Mouse (Mus musculus): ENCODE results near the gene Gpr39. TPM values are rescaled to one million over a fixed set of nuclear protein-coding genes. Genes with fewer than 3 reads are reported as not detected.
"Not testable (repeated sequence)": the region's sequence is repeated elsewhere in the genome, so short reads cannot be mapped to it uniquely, and the experiment has no call there.

Gpr39 gene
- polyA plus RNA-seq (2015; fragmentation: Nextera tagmentation; extraction: Ambion mirVana) = 3.3 and 3.7 TPM in 2 replicates

GRCm38 (mm10) chr1:125676790-125677273 lies at the start of gene Gpr39:
Gene Gpr39 (plus strand): TSS chr1:125676995.
- no peaks in the 10 kb centered on the region for H3K9me3 ChIP-seq (replicated peaks)
- DNase-seq (no peak), ATAC-seq (ENCODE audit: low read depth) (peak; percentile 81)
- no peaks in the 10 kb centered on the region for H3K27me3 ChIP-seq
- WGBS (ENCODE audit: insufficient replicate concordance) = 13% methylated on average over 15 of the region's 15 CpGs
- H3K27ac ChIP-seq = peak within 1 kb of the TSS; percentile 58
- H3K36me3 ChIP-seq = no peaks in the 10 kb centered on the region
- H3K4me3 ChIP-seq (replicated peaks) = peak within 1 kb of the TSS; percentile 49
- H3K4me1 ChIP-seq (replicated peaks) = peaks cover 11% of the 10 kb centered on the region
- peak within 1 kb of the TSS; percentile 52 for H3K4me2 ChIP-seq
- peak within 1 kb of the TSS; percentile 2; the same call in 1 of the 2 replicates for H3K9ac ChIP-seq

DNA sequence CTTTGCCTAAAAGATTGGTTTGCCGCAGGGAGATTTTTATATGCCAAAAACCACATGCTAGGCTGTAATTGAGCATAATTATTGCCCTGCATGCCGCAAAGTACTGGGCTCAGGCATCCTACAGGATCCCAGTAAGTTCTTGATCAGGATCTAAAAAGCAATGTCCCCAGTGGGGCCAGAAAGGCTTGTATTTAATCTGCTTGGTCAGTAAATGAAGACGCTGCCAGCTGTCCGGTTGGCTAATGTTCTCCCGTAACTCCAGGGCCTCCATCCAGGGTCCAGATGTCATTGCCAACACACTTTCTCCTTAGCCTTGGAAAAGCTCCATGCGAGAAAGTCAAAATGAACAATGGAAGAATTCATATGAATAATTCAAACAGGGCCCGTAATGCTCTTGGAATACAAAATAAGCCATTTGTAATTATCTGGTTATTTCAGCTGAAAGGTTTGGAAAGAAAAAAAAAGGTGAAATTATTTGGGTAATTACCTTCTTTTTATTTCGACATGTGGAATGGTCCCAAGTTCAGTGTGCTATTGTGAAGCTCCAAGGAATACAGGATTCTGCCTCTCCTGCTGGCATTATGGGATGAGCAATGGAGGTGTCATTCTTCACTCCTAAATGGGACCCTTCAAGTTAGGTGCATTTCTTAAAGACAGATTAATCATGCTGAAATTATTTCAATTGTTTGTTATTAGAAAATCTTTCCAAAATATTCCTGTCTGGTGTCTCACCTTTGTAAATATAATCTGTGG lies 37.1 kb upstream of the Gpr39 start:
- ATAC-seq (ENCODE audit: low read depth) (no peak), DNase-seq (no peak)
- 81% methylated on average over 8 of the region's 8 CpGs for WGBS (ENCODE audit: insufficient replicate concordance)
- Histone ChIP-seq H3K27me3 (no peaks in the 10 kb centered on the region), H3K4me3 (replicated peaks) (no peak overlapping the region), H3K9me3 (replicated peaks) (no peaks in the 10 kb centered on the region), H3K4me1 (replicated peaks) (no peaks in the 10 kb centered on the region), H3K27ac (no peak overlapping the region), H3K4me2 (no peak overlapping the region), H3K36me3 (no peaks in the 10 kb centered on the region), H3K9ac (no peak overlapping the region)

GRCm38 (mm10) chr1:125643643-125644042 lies 33.2 kb upstream of the Gpr39 start:
- 47% methylated on average over 1 of the region's 1 CpGs for WGBS (ENCODE audit: insufficient replicate concordance)
- Histone ChIP-seq H3K9me3 (replicated peaks) (no peaks in the 10 kb centered on the region), H3K27ac (no peak overlapping the region), H3K27me3 (no peaks in the 10 kb centered on the region), H3K4me2 (no peak overlapping the region), H3K4me3 (replicated peaks) (no peak overlapping the region), H3K4me1 (replicated peaks) (no peaks in the 10 kb centered on the region), H3K36me3 (no peaks in the 10 kb centered on the region), H3K9ac (no peak overlapping the region)
- ATAC-seq (ENCODE audit: low read depth) (no peak), DNase-seq (no peak)

DNA sequence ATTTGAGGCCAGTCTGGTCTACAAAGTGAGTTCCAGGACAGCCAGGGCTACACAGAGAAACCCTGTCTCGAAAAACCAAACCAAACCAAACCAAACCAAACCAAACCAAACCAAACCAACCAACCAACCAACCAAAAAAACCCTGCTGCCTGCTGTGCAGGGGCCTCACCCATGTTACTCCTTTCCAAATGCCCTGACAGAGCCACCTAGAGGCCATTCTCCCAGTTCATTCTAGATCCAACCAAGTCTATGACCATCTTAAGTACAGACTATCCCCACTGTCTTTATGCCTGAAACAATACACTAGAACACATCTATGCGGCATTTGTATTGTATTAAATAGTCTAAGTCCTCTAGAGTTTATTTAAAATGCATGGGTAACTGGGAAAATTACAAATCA lies 30.0 kb upstream of the Gpr39 start:
- 43% methylated on average over 2 of the region's 2 CpGs for WGBS (ENCODE audit: insufficient replicate concordance)
- H3K4me3 ChIP-seq (replicated peaks); H3K36me3 ChIP-seq; DNase-seq; H3K4me1 ChIP-seq (replicated peaks); H3K9me3 ChIP-seq (replicated peaks); H3K27me3 ChIP-seq; ATAC-seq (ENCODE audit: low read depth); H3K4me2 ChIP-seq; H3K27ac ChIP-seq; H3K9ac ChIP-seq: not testable (repeated sequence)

- no peaks in the 10 kb centered on the region for H3K9me3 ChIP-seq (replicated peaks)
- WGBS (ENCODE audit: insufficient replicate concordance) = 77% methylated on average over 4 of the region's 4 CpGs
Measured at GRCm38 (mm10) chr1:125648011-125648410, 28.8 kb upstream of the Gpr39 start.

DNA sequence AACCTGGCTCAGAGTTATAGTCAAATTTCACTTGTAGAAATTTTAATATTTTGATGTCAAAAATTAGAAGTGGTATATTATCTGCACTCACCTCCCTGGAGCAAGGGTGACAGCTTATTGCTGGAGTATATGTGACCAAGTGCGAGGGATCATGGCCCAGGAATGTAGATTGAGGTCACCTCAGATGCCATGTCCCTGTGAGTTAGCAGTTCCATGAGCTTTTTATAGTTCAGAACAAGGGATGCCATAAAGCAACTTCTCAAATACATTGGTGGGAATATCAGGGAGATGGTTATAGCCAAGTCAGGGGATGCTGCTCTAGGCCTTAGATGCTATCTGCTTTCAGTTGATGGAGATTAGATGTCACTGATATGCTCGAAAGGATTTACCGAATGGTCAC lies 27.7 kb upstream of the Gpr39 start:
- no peaks in the 10 kb centered on the region for H3K27me3 ChIP-seq
- no peak overlapping the region for H3K27ac ChIP-seq
- no peaks in the 10 kb centered on the region for H3K9me3 ChIP-seq (replicated peaks)
- no peak overlapping the region for H3K4me3 ChIP-seq (replicated peaks)
- WGBS (ENCODE audit: insufficient replicate concordance) = 66% methylated on average over 3 of the region's 3 CpGs
- no peaks in the 10 kb centered on the region for H3K4me1 ChIP-seq (replicated peaks)
- H3K9ac ChIP-seq = no peak overlapping the region
- ATAC-seq (ENCODE audit: low read depth) (no peak), DNase-seq (no peak)
- H3K36me3 ChIP-seq = no peaks in the 10 kb centered on the region
- H3K4me2 ChIP-seq = no peak overlapping the region

More at GRCm38 (mm10) chr1:125648011-125648410, 28.8 kb upstream of the Gpr39 start:
- ATAC-seq (ENCODE audit: low read depth) (no peak), DNase-seq (no peak)
- Histone ChIP-seq H3K4me3 (replicated peaks) (no peak overlapping the region), H3K27me3 (no peaks in the 10 kb centered on the region), H3K36me3 (no peaks in the 10 kb centered on the region), H3K4me2 (no peak overlapping the region), H3K4me1 (replicated peaks) (no peaks in the 10 kb centered on the region), H3K27ac (no peak overlapping the region), H3K9ac (no peak overlapping the region)

DNA sequence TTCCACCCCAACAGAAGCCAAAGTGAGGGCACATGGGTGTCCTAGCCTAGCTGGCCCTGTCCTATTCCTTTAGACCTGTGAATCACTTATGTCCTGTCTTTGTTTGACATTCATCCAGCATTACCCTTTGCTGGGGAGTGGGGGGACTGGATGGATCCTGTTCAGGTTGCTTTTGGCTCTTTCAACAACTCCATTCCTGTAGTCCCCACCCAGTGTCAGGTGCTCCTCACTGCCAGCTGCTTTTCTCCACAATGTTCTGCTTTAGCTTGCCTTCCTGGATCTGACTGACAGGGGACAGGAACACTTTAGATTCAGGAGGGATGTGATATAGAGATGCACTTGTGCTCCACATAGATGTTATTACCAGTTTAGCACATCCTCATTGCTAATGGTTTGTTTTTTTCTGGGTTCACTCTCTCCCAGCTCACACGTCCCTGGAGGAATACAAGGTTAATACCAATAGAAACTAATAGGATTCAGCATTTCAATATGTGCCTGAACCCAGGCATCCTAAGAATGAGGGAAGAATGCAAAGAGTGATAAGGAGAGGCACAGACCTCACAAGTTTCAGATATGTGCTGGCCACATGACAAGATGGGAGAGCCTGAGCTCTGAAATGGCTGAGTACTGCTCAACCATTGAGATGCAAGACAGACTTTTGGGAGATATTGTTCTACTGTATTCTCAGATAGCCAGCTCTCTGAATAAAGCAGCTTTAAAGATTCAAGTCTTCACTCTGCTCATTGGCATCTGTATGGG lies 23.8 kb upstream of the Gpr39 start:
- Histone ChIP-seq H3K9ac (no peak overlapping the region), H3K36me3 (no peaks in the 10 kb centered on the region), H3K4me1 (replicated peaks) (no peaks in the 10 kb centered on the region), H3K27ac (no peak overlapping the region), H3K9me3 (replicated peaks) (no peaks in the 10 kb centered on the region), H3K4me2 (no peak overlapping the region), H3K27me3 (no peaks in the 10 kb centered on the region), H3K4me3 (replicated peaks) (no peak overlapping the region)
- ATAC-seq (ENCODE audit: low read depth) (no peak), DNase-seq (no peak)
- 35% methylated on average over 1 of the region's 1 CpGs for WGBS (ENCODE audit: insufficient replicate concordance)

DNA sequence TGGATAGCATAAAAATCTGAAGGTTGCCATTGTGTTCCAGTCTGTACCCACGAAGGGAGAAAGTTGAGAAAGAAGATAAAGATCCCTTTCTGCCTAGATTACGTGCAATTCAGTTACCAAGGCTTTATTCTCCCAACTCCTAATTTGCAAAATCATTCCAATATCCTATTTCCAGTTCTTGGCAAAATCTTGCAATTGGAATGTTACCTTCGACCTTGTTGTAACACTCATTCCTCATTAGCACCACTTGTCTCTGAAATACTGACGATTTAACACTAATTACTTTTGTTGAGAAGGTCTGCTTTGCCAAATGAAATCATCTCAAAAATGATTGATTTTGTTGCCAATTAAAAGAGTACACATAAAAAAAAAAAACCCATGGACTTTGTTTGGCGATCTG lies 19.4 kb upstream of the Gpr39 start:
- no peak overlapping the region for H3K27ac ChIP-seq
- 61% methylated on average over 5 of the region's 5 CpGs for WGBS (ENCODE audit: insufficient replicate concordance)
- H3K9me3 ChIP-seq (replicated peaks) = no peaks in the 10 kb centered on the region
- H3K4me2 ChIP-seq = no peak overlapping the region
- no peaks in the 10 kb centered on the region for H3K36me3 ChIP-seq
- no peaks in the 10 kb centered on the region for H3K27me3 ChIP-seq
- peaks cover 3% of the 10 kb centered on the region; the same call in 1 of the 2 replicates for H3K4me1 ChIP-seq (replicated peaks)
- no peak overlapping the region for H3K4me3 ChIP-seq (replicated peaks)
- H3K9ac ChIP-seq = no peak overlapping the region
- DNase-seq (no peak), ATAC-seq (ENCODE audit: low read depth) (no peak)

GRCm38 (mm10) chr1:125660151-125660550 lies 16.6 kb upstream of the Gpr39 start:
- no peak overlapping the region for H3K4me3 ChIP-seq (replicated peaks)
- no peaks in the 10 kb centered on the region for H3K27me3 ChIP-seq
- peaks cover 6% of the 10 kb centered on the region; the same call in 1 of the 2 replicates for H3K4me1 ChIP-seq (replicated peaks)
- DNase-seq (no peak), ATAC-seq (ENCODE audit: low read depth) (no peak)
- 79% methylated on average over 4 of the region's 4 CpGs for WGBS (ENCODE audit: insufficient replicate concordance)
- H3K9me3 ChIP-seq (replicated peaks) = no peaks in the 10 kb centered on the region
- H3K27ac ChIP-seq = no peak overlapping the region
- H3K36me3 ChIP-seq = no peaks in the 10 kb centered on the region
- no peak overlapping the region for H3K4me2 ChIP-seq
- no peak overlapping the region for H3K9ac ChIP-seq

DNA sequence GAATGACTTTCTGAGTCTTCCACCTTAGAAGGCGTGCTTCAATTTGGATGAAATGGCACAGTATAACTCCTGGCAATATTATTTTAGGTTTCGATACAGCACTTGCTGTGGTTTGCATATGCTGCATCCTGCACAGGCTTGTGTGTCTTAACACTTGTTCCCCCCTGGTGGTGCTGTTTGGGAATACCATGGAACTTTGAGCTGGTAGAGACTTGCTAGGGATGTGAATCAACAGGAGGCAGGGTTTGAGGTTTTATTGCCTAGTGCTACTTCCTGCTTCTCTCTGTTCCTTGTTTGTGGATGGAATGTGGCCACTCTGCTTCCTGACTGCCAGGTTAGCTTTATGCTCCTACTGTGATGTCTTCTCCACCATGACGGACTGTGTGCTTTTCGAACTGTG lies 15.9 kb upstream of the Gpr39 start:
- H3K4me2 ChIP-seq = no peak overlapping the region
- no peaks in the 10 kb centered on the region for H3K9me3 ChIP-seq (replicated peaks)
- peaks cover 6% of the 10 kb centered on the region; the same call in 1 of the 2 replicates for H3K4me1 ChIP-seq (replicated peaks)
- no peak overlapping the region for H3K4me3 ChIP-seq (replicated peaks)
- H3K9ac ChIP-seq = no peak overlapping the region
- no peak for ATAC-seq (ENCODE audit: low read depth)
- no peaks in the 10 kb centered on the region for H3K36me3 ChIP-seq
- H3K27ac ChIP-seq = no peak overlapping the region
- H3K27me3 ChIP-seq = no peaks in the 10 kb centered on the region
- 77% methylated on average over 4 of the region's 4 CpGs for WGBS (ENCODE audit: insufficient replicate concordance)
- no peak for DNase-seq

GRCm38 (mm10) chr1:125662058-125662457 lies 14.7 kb upstream of the Gpr39 start:
- Histone ChIP-seq H3K4me2 (no peak overlapping the region), H3K9ac (no peak overlapping the region), H3K9me3 (replicated peaks) (no peaks in the 10 kb centered on the region), H3K4me1 (replicated peaks) (peaks cover 6% of the 10 kb centered on the region; the same call in 1 of the 2 replicates), H3K36me3 (no peaks in the 10 kb centered on the region), H3K27me3 (no peaks in the 10 kb centered on the region), H3K27ac (no peak overlapping the region), H3K4me3 (replicated peaks) (no peak overlapping the region)
- ATAC-seq (ENCODE audit: low read depth) = no peak
- 51% methylated on average over 2 of the region's 2 CpGs for WGBS (ENCODE audit: insufficient replicate concordance)
- no peak for DNase-seq

Measured in liver, embryonic 13.5 days (tissue).